Mouse (Mus musculus): ENCODE data around the gene 0610040J01Rik. TPM values are rescaled to one million over a fixed set of nuclear protein-coding genes. Genes with fewer than 3 reads are reported as not detected.
"Not testable (repeated sequence)": the region's sequence is repeated elsewhere in the genome, so short reads cannot be mapped to it uniquely, and the experiment has no call there.

The 0610040J01Rik gene
- polyA plus RNA-seq, 1 experiment from 2014 or later = 0.60 TPM

- Histone ChIP-seq H3K4me3 (no peak overlapping the region), H3K4me1 (replicated peaks) (peaks cover 4% of the 10 kb centered on the region; the same call in 1 of the 2 replicates), H3K36me3 (no peaks in the 10 kb centered on the region), H3K4me2 (no peak overlapping the region), H3K9ac (no peak overlapping the region), H3K27me3 (replicated peaks) (no peaks in the 10 kb centered on the region), H3K9me3 (replicated peaks) (no peaks in the 10 kb centered on the region), H3K27ac (ENCODE audit: poor library complexity, severe bottlenecking) (no peak overlapping the region)
- ATAC-seq (ENCODE audit: insufficient number of reproducible peaks, low FRiP score) = peak; percentile 39; the same call in 1 of the 2 replicates
- WGBS = 63% methylated on average over 16 of the region's 16 CpGs
Measured at GRCm38 (mm10) chr5:63874880-63875279, 62.7 kb downstream of the 0610040J01Rik start.

GRCm38 (mm10) chr5:63876081-63876480 is 63.9 kb downstream of the 0610040J01Rik start:
- no peak for ATAC-seq (ENCODE audit: insufficient number of reproducible peaks, low FRiP score)
- Histone ChIP-seq H3K4me1 (replicated peaks) (peaks cover 4% of the 10 kb centered on the region; the same call in 1 of the 2 replicates), H3K27ac (ENCODE audit: poor library complexity, severe bottlenecking) (no peak overlapping the region), H3K4me2 (no peak overlapping the region), H3K9me3 (replicated peaks) (no peaks in the 10 kb centered on the region), H3K36me3 (no peaks in the 10 kb centered on the region), H3K27me3 (replicated peaks) (no peaks in the 10 kb centered on the region), H3K4me3 (no peak overlapping the region), H3K9ac (no peak overlapping the region)
- 93% methylated on average over 4 of the region's 4 CpGs for WGBS

- H3K9ac ChIP-seq = no peak overlapping the region
- H3K36me3 ChIP-seq = no peaks in the 10 kb centered on the region
- H3K9me3 ChIP-seq (replicated peaks) = no peaks in the 10 kb centered on the region
- no peak overlapping the region for H3K4me2 ChIP-seq
- no peaks in the 10 kb centered on the region for H3K27me3 ChIP-seq (replicated peaks)
- no peak overlapping the region for H3K27ac ChIP-seq (ENCODE audit: poor library complexity, severe bottlenecking)
- no peak overlapping the region for H3K4me3 ChIP-seq
- ATAC-seq (ENCODE audit: insufficient number of reproducible peaks, low FRiP score) = no peak
- H3K4me1 ChIP-seq (replicated peaks) = peaks cover 4% of the 10 kb centered on the region; the same call in 1 of the 2 replicates
- 78% methylated on average over 10 of the region's 10 CpGs for WGBS
Measured at GRCm38 (mm10) chr5:63879026-63879425, 66.9 kb downstream of the 0610040J01Rik start.

GRCm38 (mm10) chr5:63886292-63886691 is 74.1 kb downstream of the 0610040J01Rik start:
- ATAC-seq (ENCODE audit: insufficient number of reproducible peaks, low FRiP score) = no peak
- 0 out of 2 replicates have a peak, but pooled peaks cover 3% of the 10 kb centered on the region for H3K9me3 ChIP-seq (replicated peaks)
- WGBS = 81% methylated on average over 5 of the region's 5 CpGs

GRCm38 (mm10) chr5:63886709-63887108 is 74.5 kb downstream of the 0610040J01Rik start:
- Histone ChIP-seq H3K4me1 (replicated peaks) (no peaks in the 10 kb centered on the region), H3K4me3 (no peak overlapping the region), H3K36me3 (no peaks in the 10 kb centered on the region), H3K27ac (ENCODE audit: poor library complexity, severe bottlenecking) (no peak overlapping the region), H3K9ac (no peak overlapping the region), H3K9me3 (replicated peaks) (0 out of 2 replicates have a peak, but pooled peaks cover 3% of the 10 kb centered on the region), H3K4me2 (no peak overlapping the region), H3K27me3 (replicated peaks) (peaks cover 4% of the 10 kb centered on the region; the same call in 1 of the 2 replicates)
- ATAC-seq (ENCODE audit: insufficient number of reproducible peaks, low FRiP score) = no peak
- 35% methylated on average over 6 of the region's 6 CpGs for WGBS

More at GRCm38 (mm10) chr5:63886292-63886691, 74.1 kb downstream of the 0610040J01Rik start:
- no peaks in the 10 kb centered on the region for H3K4me1 ChIP-seq (replicated peaks)
- H3K27ac ChIP-seq (ENCODE audit: poor library complexity, severe bottlenecking) = no peak overlapping the region
- H3K27me3 ChIP-seq (replicated peaks) = peaks cover 4% of the 10 kb centered on the region; the same call in 1 of the 2 replicates
- no peak overlapping the region for H3K9ac ChIP-seq
- no peak overlapping the region for H3K4me3 ChIP-seq
- H3K4me2 ChIP-seq = no peak overlapping the region
- no peaks in the 10 kb centered on the region for H3K36me3 ChIP-seq

- ATAC-seq (ENCODE audit: insufficient number of reproducible peaks, low FRiP score) = no peak
- H3K4me1 ChIP-seq (replicated peaks) = no peaks in the 10 kb centered on the region
- no peak overlapping the region for H3K4me2 ChIP-seq
Measured at GRCm38 (mm10) chr5:63887111-63887510, 74.9 kb downstream of the 0610040J01Rik start.

GRCm38 (mm10) chr5:63891241-63891640 is 79.1 kb downstream of the 0610040J01Rik start:
- no peak for ATAC-seq (ENCODE audit: insufficient number of reproducible peaks, low FRiP score)
- H3K36me3 ChIP-seq = no peaks in the 10 kb centered on the region
- 75% methylated on average over 4 of the region's 4 CpGs for WGBS
- peaks cover 5% of the 10 kb centered on the region; the same call in 1 of the 2 replicates for H3K27me3 ChIP-seq (replicated peaks)
- no peaks in the 10 kb centered on the region for H3K4me1 ChIP-seq (replicated peaks)
- peaks cover 7% of the 10 kb centered on the region; the same call in 1 of the 2 replicates for H3K9me3 ChIP-seq (replicated peaks)
- no peak overlapping the region for H3K27ac ChIP-seq (ENCODE audit: poor library complexity, severe bottlenecking)
- H3K4me2 ChIP-seq = no peak overlapping the region
- H3K9ac ChIP-seq = no peak overlapping the region
- H3K4me3 ChIP-seq = no peak overlapping the region

More at GRCm38 (mm10) chr5:63887111-63887510, 74.9 kb downstream of the 0610040J01Rik start:
- H3K27ac ChIP-seq (ENCODE audit: poor library complexity, severe bottlenecking) = no peak overlapping the region
- peaks cover 4% of the 10 kb centered on the region; the same call in 1 of the 2 replicates for H3K27me3 ChIP-seq (replicated peaks)
- 0 out of 2 replicates have a peak, but pooled peaks cover 3% of the 10 kb centered on the region for H3K9me3 ChIP-seq (replicated peaks)
- H3K9ac ChIP-seq = no peak overlapping the region
- no peak overlapping the region for H3K4me3 ChIP-seq
- no peaks in the 10 kb centered on the region for H3K36me3 ChIP-seq
- WGBS = 93% methylated on average over 4 of the region's 4 CpGs

GRCm38 (mm10) chr5:63891912-63892311 is 79.7 kb downstream of the 0610040J01Rik start:
- H3K9ac ChIP-seq = no peak overlapping the region
- peaks cover 7% of the 10 kb centered on the region; the same call in 1 of the 2 replicates for H3K9me3 ChIP-seq (replicated peaks)
- no peak for ATAC-seq (ENCODE audit: insufficient number of reproducible peaks, low FRiP score)
- H3K27me3 ChIP-seq (replicated peaks) = 0 out of 2 replicates have a peak, but pooled peaks cover 3% of the 10 kb centered on the region
- WGBS = 78% methylated on average over 6 of the region's 6 CpGs
- no peak overlapping the region for H3K4me3 ChIP-seq
- H3K4me1 ChIP-seq (replicated peaks) = no peaks in the 10 kb centered on the region
- H3K36me3 ChIP-seq = no peaks in the 10 kb centered on the region
- no peak overlapping the region for H3K27ac ChIP-seq (ENCODE audit: poor library complexity, severe bottlenecking)
- no peak overlapping the region for H3K4me2 ChIP-seq

- ATAC-seq (ENCODE audit: insufficient number of reproducible peaks, low FRiP score); H3K4me2 ChIP-seq; H3K9ac ChIP-seq; H3K4me1 ChIP-seq (replicated peaks); H3K27me3 ChIP-seq (replicated peaks); H3K36me3 ChIP-seq; H3K4me3 ChIP-seq; H3K9me3 ChIP-seq (replicated peaks); H3K27ac ChIP-seq (ENCODE audit: poor library complexity, severe bottlenecking): not testable (repeated sequence)
- WGBS = 76% methylated on average over 5 of the region's 5 CpGs
Measured at GRCm38 (mm10) chr5:63897001-63897819, 85.0 kb downstream of the 0610040J01Rik start.

GRCm38 (mm10) chr5:63897820-63898110 is 85.6 kb downstream of the 0610040J01Rik start:
- Histone ChIP-seq H3K4me1 (replicated peaks) (no peaks in the 10 kb centered on the region), H3K4me2 (no peak overlapping the region), H3K4me3 (no peak overlapping the region), H3K36me3 (no peaks in the 10 kb centered on the region), H3K27ac (ENCODE audit: poor library complexity, severe bottlenecking) (no peak overlapping the region), H3K27me3 (replicated peaks) (peaks cover 10% of the 10 kb centered on the region; the same call in 1 of the 2 replicates), H3K9me3 (replicated peaks) (peaks cover 4% of the 10 kb centered on the region; the same call in 1 of the 2 replicates), H3K9ac (no peak overlapping the region)
- 81% methylated on average over 3 of the region's 3 CpGs for WGBS
- no peak for ATAC-seq (ENCODE audit: insufficient number of reproducible peaks, low FRiP score)

GRCm38 (mm10) chr5:63903329-63903728 is 91.2 kb downstream of the 0610040J01Rik start:
- no peak overlapping the region for H3K27ac ChIP-seq (ENCODE audit: poor library complexity, severe bottlenecking)
- H3K4me1 ChIP-seq (replicated peaks) = no peaks in the 10 kb centered on the region
- no peaks in the 10 kb centered on the region for H3K36me3 ChIP-seq
- 76% methylated on average over 3 of the region's 3 CpGs for WGBS
- no peaks in the 10 kb centered on the region for H3K9me3 ChIP-seq (replicated peaks)
- no peak for ATAC-seq (ENCODE audit: insufficient number of reproducible peaks, low FRiP score)
- H3K27me3 ChIP-seq (replicated peaks) = peaks cover 30% of the 10 kb centered on the region
- H3K4me2 ChIP-seq = no peak overlapping the region
- no peak overlapping the region for H3K4me3 ChIP-seq
- H3K9ac ChIP-seq = no peak overlapping the region
